Mouse (Mus musculus): ENCODE data around the gene Zswim1. TPM values are rescaled to one million over a fixed set of nuclear protein-coding genes. Genes with fewer than 3 reads are reported as not detected.
"Not testable (repeated sequence)": the region's sequence is repeated elsewhere in the genome, so short reads cannot be mapped to it uniquely, and the experiment has no call there.

Gene Zswim1
- polyA plus RNA-seq, 1 experiment = 7.7 TPM

DNA sequence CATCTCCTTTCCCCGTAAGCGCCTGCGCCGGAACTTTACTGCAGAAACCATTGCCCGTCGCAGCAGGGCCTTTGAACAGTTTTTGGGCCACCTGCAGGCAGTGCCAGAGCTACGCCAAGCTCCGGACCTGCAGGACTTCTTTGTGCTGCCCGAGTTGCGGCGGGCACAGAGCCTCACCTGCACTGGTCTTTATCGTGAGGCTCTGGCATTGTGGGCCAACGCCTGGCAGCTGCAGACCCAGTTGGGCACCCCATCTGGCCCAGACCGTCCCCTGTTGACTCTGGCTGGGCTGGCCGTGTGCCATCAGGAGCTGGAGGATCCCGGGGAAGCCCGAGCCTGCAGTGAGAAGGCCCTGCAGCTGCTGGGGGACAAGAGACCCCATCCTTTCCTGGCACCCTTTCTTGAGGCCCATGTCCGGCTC lies 30.6 kb upstream of the Zswim1 start:
- no peak overlapping the region for H3K27ac ChIP-seq (ENCODE audit: insufficient read depth, low read length)
- DNase-seq (ENCODE audit: low read depth in 1 of 2, low spot score in 2 of 2) = no peak
- no peaks in the 10 kb centered on the region for H3K27me3 ChIP-seq (ENCODE audit: control insufficient read depth, insufficient read depth, low read length)
- TF ChIP-seq POLR2A (IDR thresholded peaks at IDR 0.05; ENCODE audit: low read depth, low read length) (no peak), CTCF (IDR thresholded peaks at IDR 0.05; ENCODE audit: extremely low read depth, insufficient read depth, insufficient read length, insufficient replicate concordance) (no peak)
- H3K4me1 ChIP-seq (ENCODE audit: control insufficient read depth, insufficient read depth, insufficient read length) = no peaks in the 10 kb centered on the region
- H3K36me3 ChIP-seq (ENCODE audit: control insufficient read depth, insufficient read depth, low read length) = peaks cover 29% of the 10 kb centered on the region
- no peak overlapping the region for H3K4me3 ChIP-seq (ENCODE audit: extremely low read depth, insufficient read depth, insufficient read length)
- WGBS = 94% methylated on average over 18 of the region's 18 CpGs

DNA sequence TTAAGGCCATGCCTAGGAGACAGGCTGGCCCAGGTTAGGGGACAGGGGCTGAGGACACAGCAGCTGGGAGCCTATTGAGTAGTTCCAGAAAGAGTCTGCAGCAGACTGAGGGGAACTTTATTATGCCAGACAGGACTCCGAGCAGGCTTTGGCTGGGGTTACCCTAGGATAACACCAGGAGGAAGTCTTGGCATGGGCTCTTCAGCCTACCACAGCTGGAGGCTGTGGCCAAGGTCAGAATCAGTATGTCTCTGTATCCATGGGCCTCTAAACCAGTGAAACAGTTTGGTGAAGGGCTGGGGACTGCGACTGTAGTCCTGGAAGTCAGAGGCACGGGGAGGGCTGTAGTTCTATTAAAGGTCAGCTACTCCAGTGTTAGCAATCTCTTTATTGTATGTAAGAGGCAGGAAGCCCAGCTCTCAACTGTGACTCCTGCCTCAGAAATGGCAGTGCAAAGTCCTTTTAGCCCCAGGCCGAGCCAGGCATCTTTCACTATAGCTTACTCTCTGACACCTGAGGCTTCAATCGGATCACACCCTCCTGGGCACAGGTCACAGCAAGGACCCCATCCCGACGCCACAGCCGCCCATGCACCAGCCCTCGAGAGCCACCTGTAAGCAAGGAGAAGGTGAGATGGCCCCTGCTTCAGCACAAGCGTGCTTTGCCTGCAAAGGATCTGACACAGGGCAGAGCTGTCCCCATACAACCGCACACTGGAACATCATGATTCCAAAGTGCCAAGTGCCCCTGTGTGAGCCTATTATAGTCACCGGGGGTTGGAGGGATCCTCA lies 29.9 kb upstream of the Zswim1 start:
- no peak for TF ChIP-seq POLR2A (IDR thresholded peaks at IDR 0.05; ENCODE audit: low read depth, low read length)
- no peak for TF ChIP-seq CTCF (IDR thresholded peaks at IDR 0.05; ENCODE audit: extremely low read depth, insufficient read depth, insufficient read length, insufficient replicate concordance)
- Histone ChIP-seq H3K36me3 (ENCODE audit: control insufficient read depth, insufficient read depth, low read length) (peaks cover 29% of the 10 kb centered on the region), H3K27ac (ENCODE audit: insufficient read depth, low read length) (no peak overlapping the region), H3K4me1 (ENCODE audit: control insufficient read depth, insufficient read depth, insufficient read length) (no peaks in the 10 kb centered on the region), H3K4me3 (ENCODE audit: extremely low read depth, insufficient read depth, insufficient read length) (no peak overlapping the region), H3K27me3 (ENCODE audit: control insufficient read depth, insufficient read depth, low read length) (no peaks in the 10 kb centered on the region)
- DNase-seq (ENCODE audit: low read depth in 1 of 2, low spot score in 2 of 2) = no peak
- 91% methylated on average over 12 of the region's 12 CpGs for WGBS

DNA sequence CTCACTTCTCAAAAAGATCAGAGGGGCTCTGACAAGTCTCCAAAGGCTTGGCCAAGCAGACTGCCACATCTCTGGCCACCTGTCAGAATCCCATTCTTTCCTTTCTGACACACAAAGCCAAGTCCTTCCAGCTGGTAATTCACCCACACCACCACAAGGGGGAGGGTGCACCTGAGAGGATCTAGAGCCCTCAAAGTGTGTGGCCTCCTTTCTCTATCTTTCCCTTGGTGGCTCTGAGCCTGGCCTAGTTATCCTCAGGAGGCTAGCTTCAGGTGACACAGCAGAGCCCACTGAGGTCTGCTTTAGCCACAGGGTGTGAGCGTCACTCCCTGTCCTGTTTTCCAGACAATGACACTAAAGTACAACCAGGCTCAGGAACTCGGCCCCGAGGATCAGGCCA lies 29.2 kb upstream of the Zswim1 start:
- Histone ChIP-seq H3K27ac (ENCODE audit: insufficient read depth, low read length) (no peak overlapping the region), H3K36me3 (ENCODE audit: control insufficient read depth, insufficient read depth, low read length) (peaks cover 30% of the 10 kb centered on the region), H3K4me1 (ENCODE audit: control insufficient read depth, insufficient read depth, insufficient read length) (no peaks in the 10 kb centered on the region), H3K4me3 (ENCODE audit: extremely low read depth, insufficient read depth, insufficient read length) (no peak overlapping the region), H3K27me3 (ENCODE audit: control insufficient read depth, insufficient read depth, low read length) (no peaks in the 10 kb centered on the region)
- TF ChIP-seq CTCF (IDR thresholded peaks at IDR 0.05; ENCODE audit: extremely low read depth, insufficient read depth, insufficient read length, insufficient replicate concordance) (peak; percentile 47; the same call in 1 of the 2 replicates), POLR2A (IDR thresholded peaks at IDR 0.05; ENCODE audit: low read depth, low read length) (no peak)
- peak in 1 of 2 experiments; percentile 52 for DNase-seq (ENCODE audit: low read depth in 1 of 2, low spot score in 2 of 2)
- 91% methylated on average over 3 of the region's 3 CpGs for WGBS

DNA sequence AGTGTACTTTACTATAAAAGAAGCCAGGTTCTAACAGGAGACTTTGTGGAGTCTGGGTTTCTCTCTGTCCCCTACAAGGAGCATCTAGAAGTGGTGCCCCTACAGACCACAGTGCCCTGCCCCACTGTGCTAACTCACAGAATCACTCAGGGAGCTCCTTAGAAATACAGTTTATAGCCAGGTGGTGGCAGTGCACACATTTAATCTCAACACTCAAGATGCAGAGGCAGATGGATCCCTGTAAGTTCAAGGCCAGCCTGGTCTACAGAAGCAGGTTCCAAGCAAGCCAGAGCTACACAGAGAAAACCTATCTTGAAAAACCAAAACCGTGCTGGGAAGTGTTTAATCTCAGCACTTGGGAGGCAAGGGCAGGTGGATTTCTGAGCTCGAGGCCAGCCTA lies 28.7 kb upstream of the Zswim1 start:
- no peak for TF ChIP-seq POLR2A (IDR thresholded peaks at IDR 0.05; ENCODE audit: low read depth, low read length)
- no peak for TF ChIP-seq CTCF (IDR thresholded peaks at IDR 0.05; ENCODE audit: extremely low read depth, insufficient read depth, insufficient read length, insufficient replicate concordance)
- Histone ChIP-seq H3K27ac (ENCODE audit: insufficient read depth, low read length) (no peak overlapping the region), H3K4me1 (ENCODE audit: control insufficient read depth, insufficient read depth, insufficient read length) (no peaks in the 10 kb centered on the region), H3K4me3 (ENCODE audit: extremely low read depth, insufficient read depth, insufficient read length) (no peak overlapping the region), H3K36me3 (ENCODE audit: control insufficient read depth, insufficient read depth, low read length) (peaks cover 30% of the 10 kb centered on the region), H3K27me3 (ENCODE audit: control insufficient read depth, insufficient read depth, low read length) (no peaks in the 10 kb centered on the region)
- WGBS = 86% methylated on average over 2 of the region's 2 CpGs
- DNase-seq (ENCODE audit: low read depth in 1 of 2, low spot score in 2 of 2) = no peak

DNA sequence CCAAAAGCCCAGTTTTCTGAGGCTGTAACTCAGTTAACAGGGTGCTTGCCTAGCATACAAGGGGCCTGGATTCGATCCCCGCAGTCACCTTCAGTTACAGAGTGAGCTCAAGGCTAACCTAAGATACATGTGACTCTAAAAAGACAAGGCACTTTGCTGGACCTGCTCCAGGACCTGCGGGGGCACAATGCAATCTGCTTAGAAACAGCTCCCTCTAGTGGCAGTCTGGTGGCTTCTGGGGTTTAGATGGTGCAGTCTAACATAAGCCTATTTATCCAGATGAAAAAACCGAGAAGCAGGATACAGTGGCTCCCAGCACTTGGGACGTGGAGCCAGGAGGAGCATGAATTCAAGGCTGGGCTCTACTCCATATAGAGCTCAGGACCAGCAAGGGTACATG lies 28.2 kb upstream of the Zswim1 start:
- Histone ChIP-seq H3K27me3 (ENCODE audit: control insufficient read depth, insufficient read depth, low read length) (no peaks in the 10 kb centered on the region), H3K36me3 (ENCODE audit: control insufficient read depth, insufficient read depth, low read length) (peaks cover 32% of the 10 kb centered on the region), H3K27ac (ENCODE audit: insufficient read depth, low read length) (no peak overlapping the region), H3K4me1 (ENCODE audit: control insufficient read depth, insufficient read depth, insufficient read length) (no peaks in the 10 kb centered on the region), H3K4me3 (ENCODE audit: extremely low read depth, insufficient read depth, insufficient read length) (no peak overlapping the region)
- 37% methylated on average over 5 of the region's 5 CpGs for WGBS
- DNase-seq (ENCODE audit: low read depth in 1 of 2, low spot score in 2 of 2) = peak; percentile 61 to 62
- TF ChIP-seq CTCF (IDR thresholded peaks at IDR 0.05; ENCODE audit: extremely low read depth, insufficient read depth, insufficient read length, insufficient replicate concordance) (peak; percentile 63; the same call in 1 of the 2 replicates), POLR2A (IDR thresholded peaks at IDR 0.05; ENCODE audit: low read depth, low read length) (no peak)

DNA sequence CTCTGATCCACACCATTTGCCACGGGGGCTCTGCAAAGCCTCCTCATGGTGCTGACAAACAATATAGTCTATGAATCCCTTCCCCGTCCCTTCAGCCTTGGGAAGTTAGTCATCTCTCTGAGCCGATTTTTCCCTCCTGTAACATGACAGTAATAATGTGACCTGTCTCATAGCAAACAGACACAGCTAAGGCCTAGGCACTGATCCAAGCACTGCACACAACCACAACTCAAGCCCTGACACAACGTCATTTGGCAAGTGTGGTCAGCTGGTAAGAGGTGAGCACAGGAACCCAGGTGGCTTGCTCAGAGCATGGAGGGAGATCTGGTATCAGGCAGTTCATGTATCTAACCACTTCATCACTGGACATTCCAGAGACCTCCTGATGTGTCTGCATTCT lies 26.6 kb upstream of the Zswim1 start:
- 85% methylated on average over 4 of the region's 4 CpGs for WGBS
- H3K36me3 ChIP-seq (ENCODE audit: control insufficient read depth, insufficient read depth, low read length) = peaks cover 39% of the 10 kb centered on the region

DNA sequence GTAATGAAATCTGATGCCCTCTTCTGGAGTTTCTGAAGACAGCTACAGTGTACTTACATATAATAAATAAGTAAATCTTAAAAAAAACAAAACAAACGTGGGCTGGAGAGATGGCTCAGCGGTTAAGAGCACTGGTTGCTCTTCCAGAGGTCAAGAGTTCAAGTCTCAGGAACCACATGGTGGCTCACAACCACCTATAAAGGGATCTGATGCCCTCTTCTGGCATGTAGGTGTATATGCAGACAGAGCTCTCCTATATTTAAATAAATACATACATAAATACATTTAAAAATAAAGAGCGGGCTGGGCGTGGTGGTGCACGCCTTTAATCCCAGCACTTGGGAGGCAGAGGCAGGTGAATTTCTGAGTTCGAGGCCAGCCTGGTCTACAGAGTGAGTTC lies 23.9 kb upstream of the Zswim1 start:
- WGBS = 81% methylated on average over 6 of the region's 6 CpGs
- H3K4me3 ChIP-seq (ENCODE audit: extremely low read depth, insufficient read depth, insufficient read length); H3K4me1 ChIP-seq (ENCODE audit: control insufficient read depth, insufficient read depth, insufficient read length); DNase-seq (ENCODE audit: low read depth in 1 of 2, low spot score in 2 of 2); H3K27ac ChIP-seq (ENCODE audit: insufficient read depth, low read length); H3K27me3 ChIP-seq (ENCODE audit: control insufficient read depth, insufficient read depth, low read length): not testable (repeated sequence)
- peaks cover 28% of the 10 kb centered on the region for H3K36me3 ChIP-seq (ENCODE audit: control insufficient read depth, insufficient read depth, low read length)

More for the DNA sequence above, 26.6 kb upstream of the Zswim1 start:
- no peak for DNase-seq (ENCODE audit: low read depth in 1 of 2, low spot score in 2 of 2)
- TF ChIP-seq CTCF (IDR thresholded peaks at IDR 0.05; ENCODE audit: extremely low read depth, insufficient read depth, insufficient read length, insufficient replicate concordance) = no peak
- no peak for TF ChIP-seq POLR2A (IDR thresholded peaks at IDR 0.05; ENCODE audit: low read depth, low read length)
- no peak overlapping the region for H3K27ac ChIP-seq (ENCODE audit: insufficient read depth, low read length)
- H3K27me3 ChIP-seq (ENCODE audit: control insufficient read depth, insufficient read depth, low read length) = no peaks in the 10 kb centered on the region
- H3K4me3 ChIP-seq (ENCODE audit: extremely low read depth, insufficient read depth, insufficient read length) = no peak overlapping the region
- H3K4me1 ChIP-seq (ENCODE audit: control insufficient read depth, insufficient read depth, insufficient read length) = no peaks in the 10 kb centered on the region
